Mouse (Mus musculus): ENCODE results near the gene Pitx2.

Pitx2 gene

GRCm38 (mm10) chr3:129238664-129239258, 39.1 kb downstream of the Pitx2 start:
- in situ Hi-C loops (cut with MboI, MseI) = no loop called here

- in situ Hi-C loops (cut with MboI, MseI) = no loop called here
Observed at GRCm38 (mm10) chr3:129250997-129251396, 51.3 kb downstream of the Pitx2 start.

- in situ Hi-C loops (cut with MboI, MseI) = no loop called here
Observed at GRCm38 (mm10) chr3:129254246-129254645, 54.6 kb downstream of the Pitx2 start.

GRCm38 (mm10) chr3:129256283-129256682, 56.6 kb downstream of the Pitx2 start:
- in situ Hi-C loops (cut with MboI, MseI) = no loop called here

- in situ Hi-C loops (cut with MboI, MseI) = no loop called here
Observed at GRCm38 (mm10) chr3:129256766-129257165, 57.1 kb downstream of the Pitx2 start.

- in situ Hi-C loops (cut with MboI, MseI) = no loop called here
Observed at GRCm38 (mm10) chr3:129258497-129258896, 58.8 kb downstream of the Pitx2 start.

Data from regulatory T cell (primary cell).